Mouse (Mus musculus): ENCODE data around the gene Eif3g. TPM values are rescaled to one million over a fixed set of nuclear protein-coding genes. Genes with fewer than 3 reads are reported as not detected.

Eif3g gene
- polyA plus RNA-seq, 1 experiment from 2014 or later = 383 TPM

- no peak overlapping the region for H3K4me2 ChIP-seq (ENCODE audit: low read depth, severe bottlenecking)
- H3K27me3 ChIP-seq (ENCODE audit: control insufficient read depth, insufficient read depth, low read length) = no peaks in the 10 kb centered on the region
- H3K9ac ChIP-seq (ENCODE audit: low read length) = no peak overlapping the region
- DNase-seq (ENCODE audit: low spot score) (no peak), ATAC-seq (ENCODE audit: insufficient number of reproducible peaks, low FRiP score, low TSS enrichment, low read depth) (no peak)
- H3K4me3 ChIP-seq (ENCODE audit: low read depth, low read length) = no peak overlapping the region
- H3K4me1 ChIP-seq (ENCODE audit: control insufficient read depth, insufficient read depth, low read length) = no peaks in the 10 kb centered on the region
- WGBS = 80% methylated on average over 26 of the region's 26 CpGs
- H3K9me3 ChIP-seq (ENCODE audit: control insufficient read depth, low read length) = no peaks in the 10 kb centered on the region
- no peak overlapping the region for H3K27ac ChIP-seq (replicated peaks; ENCODE audit: low read depth, low read length)
- peaks cover 55% of the 10 kb centered on the region for H3K36me3 ChIP-seq (ENCODE audit: control insufficient read depth, insufficient read depth, low read length)
Measured at GRCm38 (mm10) chr9:20891339-20892103, 6.9 kb downstream of the Eif3g start.

GRCm38 (mm10) chr9:20890411-20890810 is 8.0 kb downstream of the Eif3g start:
- ATAC-seq (ENCODE audit: insufficient number of reproducible peaks, low FRiP score, low TSS enrichment, low read depth) (no peak), DNase-seq (ENCODE audit: low spot score) (no peak)
- no peaks in the 10 kb centered on the region for H3K27me3 ChIP-seq (ENCODE audit: control insufficient read depth, insufficient read depth, low read length)
- peaks cover 47% of the 10 kb centered on the region for H3K36me3 ChIP-seq (ENCODE audit: control insufficient read depth, insufficient read depth, low read length)
- H3K4me2 ChIP-seq (ENCODE audit: low read depth, severe bottlenecking) = no peak overlapping the region
- H3K4me1 ChIP-seq (ENCODE audit: control insufficient read depth, insufficient read depth, low read length) = no peaks in the 10 kb centered on the region
- H3K4me3 ChIP-seq (ENCODE audit: low read depth, low read length) = no peak overlapping the region
- no peak overlapping the region for H3K27ac ChIP-seq (replicated peaks; ENCODE audit: low read depth, low read length)
- no peaks in the 10 kb centered on the region for H3K9me3 ChIP-seq (ENCODE audit: control insufficient read depth, low read length)
- H3K9ac ChIP-seq (ENCODE audit: low read length) = no peak overlapping the region
- 93% methylated on average over 5 of the region's 5 CpGs for WGBS

- peaks cover 40% of the 10 kb centered on the region for H3K36me3 ChIP-seq (ENCODE audit: control insufficient read depth, insufficient read depth, low read length)
- ATAC-seq (ENCODE audit: insufficient number of reproducible peaks, low FRiP score, low TSS enrichment, low read depth) (no peak), DNase-seq (ENCODE audit: low spot score) (no peak)
- H3K4me3 ChIP-seq (ENCODE audit: low read depth, low read length) = peak overlapping the region; percentile 79; the same call in 1 of the 2 replicates
- peak overlapping the region; percentile 36 for H3K4me2 ChIP-seq (ENCODE audit: low read depth, severe bottlenecking)
- WGBS = 83% methylated on average over 29 of the region's 29 CpGs
- H3K27ac ChIP-seq (replicated peaks; ENCODE audit: low read depth, low read length) = no peak overlapping the region
- H3K27me3 ChIP-seq (ENCODE audit: control insufficient read depth, insufficient read depth, low read length) = no peaks in the 10 kb centered on the region
- no peak overlapping the region for H3K9ac ChIP-seq (ENCODE audit: low read length)
- H3K4me1 ChIP-seq (ENCODE audit: control insufficient read depth, insufficient read depth, low read length) = no peaks in the 10 kb centered on the region
- no peaks in the 10 kb centered on the region for H3K9me3 ChIP-seq (ENCODE audit: control insufficient read depth, low read length)
Measured at GRCm38 (mm10) chr9:20889185-20890141, 9.0 kb downstream of the Eif3g start.

- under 1% methylated on average over 30 of the region's 30 CpGs for WGBS
- ATAC-seq (ENCODE audit: insufficient number of reproducible peaks, low FRiP score, low TSS enrichment, low read depth) = peak; percentile 38
Measured at GRCm38 (mm10) chr9:20888386-20888765, 10.0 kb downstream of the Eif3g start.

GRCm38 (mm10) chr9:20887704-20888385 is 10.6 kb downstream of the Eif3g start, which contains the start of gene Ppan:
Gene Ppan, plus strand, starts transcription at chr9:20888175.
- peak within 1 kb of the TSS; percentile 79 for H3K4me3 ChIP-seq (ENCODE audit: low read depth, low read length)
- no peaks in the 10 kb centered on the region for H3K9me3 ChIP-seq (ENCODE audit: control insufficient read depth, low read length)
- peak; percentile 92 for ATAC-seq (ENCODE audit: insufficient number of reproducible peaks, low FRiP score, low TSS enrichment, low read depth)
- H3K27ac ChIP-seq (replicated peaks; ENCODE audit: low read depth, low read length) = peak within 1 kb of the TSS; percentile 71; the same call in 1 of the 2 replicates
- DNase-seq (ENCODE audit: low spot score) = peak; percentile 96
- H3K9ac ChIP-seq (ENCODE audit: low read length) = peak within 1 kb of the TSS; percentile 70
- WGBS = 0% methylated on average over 43 of the region's 43 CpGs
- peak within 1 kb of the TSS; percentile 36 for H3K4me2 ChIP-seq (ENCODE audit: low read depth, severe bottlenecking)
- H3K4me1 ChIP-seq (ENCODE audit: control insufficient read depth, insufficient read depth, low read length) = no peaks in the 10 kb centered on the region
- peaks cover 26% of the 10 kb centered on the region for H3K36me3 ChIP-seq (ENCODE audit: control insufficient read depth, insufficient read depth, low read length)
- no peaks in the 10 kb centered on the region for H3K27me3 ChIP-seq (ENCODE audit: control insufficient read depth, insufficient read depth, low read length)

More at GRCm38 (mm10) chr9:20888386-20888765, 10.0 kb downstream of the Eif3g start:
- H3K36me3 ChIP-seq (ENCODE audit: control insufficient read depth, insufficient read depth, low read length) = peaks cover 30% of the 10 kb centered on the region
- H3K4me2 ChIP-seq (ENCODE audit: low read depth, severe bottlenecking) = peak overlapping the region; percentile 36
- DNase-seq (ENCODE audit: low spot score) = no peak
- no peaks in the 10 kb centered on the region for H3K4me1 ChIP-seq (ENCODE audit: control insufficient read depth, insufficient read depth, low read length)
- H3K27me3 ChIP-seq (ENCODE audit: control insufficient read depth, insufficient read depth, low read length) = no peaks in the 10 kb centered on the region
- H3K9me3 ChIP-seq (ENCODE audit: control insufficient read depth, low read length) = no peaks in the 10 kb centered on the region
- H3K4me3 ChIP-seq (ENCODE audit: low read depth, low read length) = peak overlapping the region; percentile 79
- H3K9ac ChIP-seq (ENCODE audit: low read length) = peak overlapping the region; percentile 58
- 0 out of 2 replicates have a peak overlapping the region, but pooled peaks have one; percentile 37 for H3K27ac ChIP-seq (replicated peaks; ENCODE audit: low read depth, low read length)

GRCm38 (mm10) chr9:20887191-20887590 is 11.2 kb downstream of the Eif3g start:
- ATAC-seq (ENCODE audit: insufficient number of reproducible peaks, low FRiP score, low TSS enrichment, low read depth) = no peak
- Histone ChIP-seq H3K9me3 (ENCODE audit: control insufficient read depth, low read length) (no peaks in the 10 kb centered on the region), H3K4me1 (ENCODE audit: control insufficient read depth, insufficient read depth, low read length) (no peaks in the 10 kb centered on the region), H3K9ac (ENCODE audit: low read length) (no peak overlapping the region), H3K36me3 (ENCODE audit: control insufficient read depth, insufficient read depth, low read length) (peaks cover 22% of the 10 kb centered on the region), H3K4me3 (ENCODE audit: low read depth, low read length) (no peak overlapping the region), H3K27me3 (ENCODE audit: control insufficient read depth, insufficient read depth, low read length) (no peaks in the 10 kb centered on the region), H3K27ac (replicated peaks; ENCODE audit: low read depth, low read length) (no peak overlapping the region), H3K4me2 (ENCODE audit: low read depth, severe bottlenecking) (no peak overlapping the region)
- DNase-seq (ENCODE audit: low spot score) = no peak
- 86% methylated on average over 6 of the region's 6 CpGs for WGBS

- H3K4me1 ChIP-seq (ENCODE audit: control insufficient read depth, insufficient read depth, low read length) = no peaks in the 10 kb centered on the region
- ATAC-seq (ENCODE audit: insufficient number of reproducible peaks, low FRiP score, low TSS enrichment, low read depth) = no peak
- H3K4me3 ChIP-seq (ENCODE audit: low read depth, low read length) = no peak overlapping the region
- 92% methylated on average over 2 of the region's 2 CpGs for WGBS
- DNase-seq (ENCODE audit: low spot score) = no peak
- H3K4me2 ChIP-seq (ENCODE audit: low read depth, severe bottlenecking) = no peak overlapping the region
- peaks cover 17% of the 10 kb centered on the region for H3K36me3 ChIP-seq (ENCODE audit: control insufficient read depth, insufficient read depth, low read length)
- H3K9me3 ChIP-seq (ENCODE audit: control insufficient read depth, low read length) = no peaks in the 10 kb centered on the region
- no peak overlapping the region for H3K27ac ChIP-seq (replicated peaks; ENCODE audit: low read depth, low read length)
- H3K9ac ChIP-seq (ENCODE audit: low read length) = no peak overlapping the region
- no peaks in the 10 kb centered on the region for H3K27me3 ChIP-seq (ENCODE audit: control insufficient read depth, insufficient read depth, low read length)
Measured at GRCm38 (mm10) chr9:20886563-20886962, 11.9 kb downstream of the Eif3g start.
